Mouse (Mus musculus): ENCODE data around the gene Rabif. TPM values are rescaled to one million over a fixed set of nuclear protein-coding genes. Genes with fewer than 3 reads are reported as not detected.

Rabif gene
- 21.4 TPM for total RNA-seq (2023)

GRCm38 (mm10) chr1:134494428-134495215, at the start of gene Rabif:
Rabif (plus strand) TSS chr1:134494648.

GRCm38 (mm10) chr1:134454904-134455824, 39.3 kb upstream of the Rabif start, which contains the start of gene Klhl12:
Klhl12 (plus strand) TSS chr1:134455531.

GRCm38 (mm10) chr1:134549632-134550132, 55.2 kb downstream of the Rabif start, which contains the start of gene Mgat4e:
Mgat4e (minus strand) TSS chr1:134549682.

Other genes starting within 250 kb of the Rabif start
- gene Myog, start 204.7 kb upstream of the Rabif start, total RNA-seq (2023), result not detected
- gene Ppfia4, start 161.7 kb upstream of the Rabif start, total RNA-seq (2023), result 1.3 TPM
- gene Tmem183a, start 132.7 kb upstream of the Rabif start, total RNA-seq (2023), result 77.3 TPM
- gene 4933406M09Rik, start 108.7 kb upstream of the Rabif start, total RNA-seq (2023), result not detected
- gene Cyb5r1, start 89.1 kb upstream of the Rabif start, total RNA-seq (2023), result 9.9 TPM
- 73.8 TPM for gene Adipor1, start 79.3 kb upstream of the Rabif start, total RNA-seq (2023)
- gene Klhl12, start 39.1 kb upstream of the Rabif start, total RNA-seq (2023), result 46.4 TPM
- gene Mgat4e, start 55.0 kb downstream of the Rabif start, total RNA-seq (2023), result not detected
- gene Kdm5b, start 65.5 kb downstream of the Rabif start, total RNA-seq (2023), result 68.2 TPM
- not detected for gene Syt2, start 152.0 kb downstream of the Rabif start, total RNA-seq (2023)

Data from CD4-positive naive resting alpha-beta T cell, adult 76 days (primary cell).